Mouse (Mus musculus): ENCODE data around the gene Elf5.
A peak's percentile ranks its signal among the peaks of the same experiment; 100 is the strongest.

The Elf5 gene

GRCm38 (mm10) chr2:103411348-103411747, at the start of gene Elf5:
Gene Elf5 (plus strand): TSS chr2:103411688.
- DNase-seq (ENCODE audit: low read depth), result peak; percentile 3

- DNase-seq (ENCODE audit: low read depth), result no peak
These were observed 38.9 kb upstream of the Elf5 start for GRCm38 (mm10) chr2:103372541-103372940.

DNA sequence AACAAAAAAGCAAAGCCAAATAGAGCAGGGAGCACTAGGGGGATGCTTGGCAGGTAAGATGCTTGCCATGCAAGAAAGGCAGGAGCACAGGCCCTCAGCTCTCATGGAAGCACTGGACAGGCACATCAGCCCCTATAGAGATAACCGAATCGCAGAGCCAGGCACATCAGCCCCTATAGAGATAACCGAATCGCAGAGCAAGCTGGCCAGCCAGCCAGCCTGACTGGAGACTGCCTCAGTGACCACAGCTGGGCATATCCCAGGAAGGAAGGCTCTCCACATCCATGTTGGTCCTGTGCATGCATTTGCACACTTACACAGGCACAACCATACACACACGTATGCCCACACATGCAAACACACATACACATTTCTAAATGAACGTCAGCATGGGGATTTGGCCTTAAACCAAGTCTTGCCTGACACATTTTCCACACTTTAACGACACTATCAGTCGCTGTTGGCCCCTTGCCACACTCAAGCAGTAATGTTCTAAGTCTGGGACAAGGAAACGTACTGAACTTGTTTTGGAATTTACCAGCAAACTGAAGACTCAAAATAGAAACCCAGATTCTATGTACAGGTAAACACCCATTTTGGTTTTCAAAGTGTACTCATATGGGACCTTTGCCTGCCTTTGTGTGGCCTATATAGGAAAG, 31.9 kb upstream of the Elf5 start:
- DNase-seq (ENCODE audit: low read depth), result peak; percentile 9

DNA sequence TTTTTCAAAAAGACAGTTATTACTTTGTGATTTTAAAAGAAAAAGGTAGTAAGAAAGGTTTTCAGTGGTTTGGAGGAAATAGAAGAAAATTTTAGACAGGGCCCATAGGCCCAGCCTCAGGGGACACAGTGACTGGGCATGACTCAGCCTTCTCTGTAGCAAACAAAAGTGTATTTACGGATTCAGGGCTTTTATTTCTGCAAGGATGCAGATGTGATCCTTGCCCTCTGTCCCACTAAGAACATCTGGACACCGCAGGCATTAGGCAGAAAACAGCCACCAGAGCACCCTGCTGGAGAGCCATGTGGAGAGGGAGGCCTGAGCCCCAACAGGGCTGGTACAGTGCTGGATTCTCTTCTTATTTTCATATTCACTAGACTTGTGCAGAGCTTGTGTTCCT, 29.3 kb upstream of the Elf5 start:
- peak; percentile 33 for DNase-seq (ENCODE audit: low read depth)

DNA sequence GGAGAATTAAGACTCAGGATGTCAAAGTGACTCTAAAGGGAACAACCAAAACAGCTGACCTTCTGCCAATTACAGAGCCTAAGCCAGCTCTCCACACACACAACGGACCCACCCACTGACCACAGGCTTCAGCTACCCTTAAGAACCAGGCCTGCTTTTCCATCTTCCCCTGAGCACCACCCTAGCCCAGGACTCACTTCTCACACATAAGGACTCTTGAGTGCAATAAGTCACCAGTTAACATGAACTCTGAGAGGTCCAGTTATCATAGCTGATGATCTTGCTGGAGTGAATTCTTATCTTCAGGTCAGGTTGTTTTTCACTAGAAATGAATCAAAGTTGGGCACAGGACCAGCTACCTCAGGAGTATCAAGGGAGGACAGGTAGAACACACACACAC, 23.6 kb upstream of the Elf5 start:
- DNase-seq (ENCODE audit: low read depth), result no peak

DNA sequence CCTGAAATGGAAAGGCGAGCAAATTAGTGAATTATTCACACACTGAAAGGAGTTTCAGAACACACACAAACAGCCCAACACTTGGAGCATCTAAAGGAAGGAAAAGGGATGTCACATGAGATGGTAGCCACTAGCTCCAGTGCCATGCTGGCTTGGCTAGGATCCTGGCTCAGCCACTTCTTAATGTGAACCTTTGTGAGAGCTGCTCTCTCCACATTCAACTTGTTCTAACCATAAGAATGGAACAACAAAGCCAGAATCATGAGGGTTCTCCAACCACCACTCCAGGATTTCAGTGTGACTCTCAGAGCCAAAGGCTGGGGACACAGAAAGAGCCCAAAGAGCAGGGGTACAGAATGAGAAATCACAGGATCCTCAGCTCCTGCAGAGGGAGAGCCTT, 23.2 kb upstream of the Elf5 start:
- no peak for DNase-seq (ENCODE audit: low read depth)

DNA sequence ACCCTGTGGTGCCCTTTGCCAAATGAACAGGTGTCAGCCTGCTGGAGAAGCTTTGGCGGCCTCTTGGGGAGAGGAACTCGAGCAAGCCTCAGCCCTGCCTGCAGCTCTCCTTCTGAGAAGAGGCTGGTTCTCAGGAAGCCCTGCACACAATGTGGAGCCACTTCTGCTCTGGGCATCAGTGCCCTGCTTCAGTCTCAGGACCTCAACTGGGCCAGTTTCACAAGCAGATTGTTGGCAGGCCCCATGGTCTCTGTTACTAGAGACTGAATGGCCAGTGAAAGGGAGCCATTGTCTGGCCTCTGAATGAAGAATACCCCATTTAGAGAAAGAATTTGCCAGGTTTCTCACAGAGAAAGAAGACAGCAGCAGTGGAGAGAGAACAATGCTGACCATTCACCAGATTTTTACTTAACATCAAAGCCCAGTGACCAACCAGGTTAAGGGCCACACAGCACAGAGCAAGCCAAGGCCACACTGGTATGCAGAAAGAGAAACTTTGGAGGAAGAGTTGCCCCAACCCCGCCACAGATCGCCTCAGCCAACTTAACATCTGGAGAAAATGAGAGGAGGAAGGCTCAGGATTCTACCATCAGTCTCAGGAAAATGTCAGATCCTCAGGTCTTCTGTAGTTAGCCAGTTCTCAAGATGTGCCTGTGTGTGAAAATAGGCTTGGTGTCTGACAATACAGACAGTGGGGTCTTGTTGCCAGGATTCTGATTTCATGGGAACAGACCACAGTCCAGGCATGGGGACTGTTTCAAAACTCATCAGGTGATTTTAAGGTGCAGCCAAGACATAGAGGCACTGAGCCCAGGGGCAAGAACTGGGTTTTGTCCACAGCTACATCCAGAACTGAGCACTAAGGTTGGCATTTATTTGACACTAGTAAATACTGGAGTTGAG, 21.2 kb upstream of the Elf5 start:
- no peak for DNase-seq (ENCODE audit: low read depth)

DNA sequence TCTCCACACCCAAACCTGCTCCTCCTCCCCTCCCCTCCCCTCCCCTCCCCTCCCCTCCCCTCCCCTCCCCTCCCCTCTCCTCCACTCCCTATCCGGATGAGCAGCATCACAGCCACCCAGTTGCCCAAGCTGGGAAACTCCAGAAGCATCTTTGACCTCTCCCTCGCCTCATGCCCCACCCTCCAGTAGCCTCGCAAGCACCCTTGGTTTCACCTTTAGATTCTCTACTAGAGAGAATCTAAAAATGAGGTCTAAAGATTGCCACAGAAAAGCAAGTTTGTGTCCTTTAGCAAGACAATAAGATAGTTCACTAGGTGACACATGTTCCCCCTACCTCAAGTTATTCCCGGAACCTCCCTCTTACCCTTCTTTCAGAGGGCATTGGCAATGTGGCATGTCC, 19.9 kb upstream of the Elf5 start:
- DNase-seq (ENCODE audit: low read depth), result no peak

GRCm38 (mm10) chr2:103398110-103398509, 13.4 kb upstream of the Elf5 start:
- no peak for DNase-seq (ENCODE audit: low read depth)

DNA sequence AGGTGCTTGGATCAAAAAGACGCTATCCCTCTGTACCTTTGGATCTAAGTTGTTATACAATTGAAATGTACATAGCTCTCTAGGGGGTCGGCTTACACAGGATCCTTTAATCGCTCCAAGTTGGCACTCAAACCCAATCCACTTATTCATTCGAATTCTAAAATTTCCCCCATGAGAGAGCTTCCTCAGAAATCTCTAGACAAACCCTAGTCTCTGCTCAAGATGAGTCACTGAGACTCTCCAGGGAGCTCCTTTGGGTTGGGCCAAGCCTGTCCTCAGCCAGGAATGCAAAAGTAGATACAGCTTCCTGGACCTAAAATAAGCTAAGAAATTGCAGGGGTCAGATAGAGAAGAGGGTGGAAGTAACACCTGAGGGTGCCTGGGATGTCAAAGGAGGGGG, 10.8 kb upstream of the Elf5 start:
- DNase-seq (ENCODE audit: low read depth), result peak; percentile 36

DNA sequence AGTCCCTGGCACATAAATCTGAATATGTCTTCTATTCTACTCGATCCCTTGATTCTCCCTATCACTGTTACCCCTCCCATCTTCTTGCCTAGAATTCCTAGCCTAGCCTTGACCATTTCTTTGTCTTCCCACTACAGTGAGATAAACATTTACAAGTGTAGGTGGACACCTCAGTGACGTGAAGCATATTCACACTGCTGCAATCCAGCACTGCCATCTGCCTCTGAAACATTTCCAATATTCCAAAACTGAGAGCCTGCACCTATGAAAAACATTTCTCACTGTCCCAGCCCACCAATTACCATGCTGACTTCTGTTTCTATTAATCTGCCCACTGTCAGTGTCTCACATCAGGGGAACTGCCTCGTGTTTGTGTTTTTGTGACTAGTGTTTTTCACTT, 5.2 kb upstream of the Elf5 start:
- DNase-seq (ENCODE audit: low read depth), result no peak

GRCm38 (mm10) chr2:103411816-103412215, 328 bp downstream of the Elf5 start:
- DNase-seq (ENCODE audit: low read depth), result no peak

- no peak for DNase-seq (ENCODE audit: low read depth)
These were observed 1.9 kb downstream of the Elf5 start for GRCm38 (mm10) chr2:103413381-103413780.

DNA sequence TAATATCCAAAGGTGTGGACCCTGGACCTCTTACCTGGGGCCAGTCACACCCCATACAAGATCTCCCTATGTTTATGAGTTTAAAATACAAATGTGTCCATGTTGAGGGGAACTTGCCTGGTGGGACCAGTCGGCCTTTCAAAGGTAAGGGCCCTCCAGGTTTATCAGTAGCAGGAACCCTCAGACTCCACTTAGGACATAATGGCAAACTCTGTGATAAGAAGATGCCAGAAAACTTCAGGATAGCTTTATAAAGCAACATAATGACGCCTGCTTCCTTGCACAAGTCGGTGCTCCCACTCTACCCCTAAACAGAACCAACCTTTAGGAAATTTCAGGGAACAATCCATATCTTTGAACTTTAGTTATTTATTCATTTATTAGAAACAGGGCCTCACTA, 4.3 kb downstream of the Elf5 start:
- DNase-seq (ENCODE audit: low read depth), result no peak

DNA sequence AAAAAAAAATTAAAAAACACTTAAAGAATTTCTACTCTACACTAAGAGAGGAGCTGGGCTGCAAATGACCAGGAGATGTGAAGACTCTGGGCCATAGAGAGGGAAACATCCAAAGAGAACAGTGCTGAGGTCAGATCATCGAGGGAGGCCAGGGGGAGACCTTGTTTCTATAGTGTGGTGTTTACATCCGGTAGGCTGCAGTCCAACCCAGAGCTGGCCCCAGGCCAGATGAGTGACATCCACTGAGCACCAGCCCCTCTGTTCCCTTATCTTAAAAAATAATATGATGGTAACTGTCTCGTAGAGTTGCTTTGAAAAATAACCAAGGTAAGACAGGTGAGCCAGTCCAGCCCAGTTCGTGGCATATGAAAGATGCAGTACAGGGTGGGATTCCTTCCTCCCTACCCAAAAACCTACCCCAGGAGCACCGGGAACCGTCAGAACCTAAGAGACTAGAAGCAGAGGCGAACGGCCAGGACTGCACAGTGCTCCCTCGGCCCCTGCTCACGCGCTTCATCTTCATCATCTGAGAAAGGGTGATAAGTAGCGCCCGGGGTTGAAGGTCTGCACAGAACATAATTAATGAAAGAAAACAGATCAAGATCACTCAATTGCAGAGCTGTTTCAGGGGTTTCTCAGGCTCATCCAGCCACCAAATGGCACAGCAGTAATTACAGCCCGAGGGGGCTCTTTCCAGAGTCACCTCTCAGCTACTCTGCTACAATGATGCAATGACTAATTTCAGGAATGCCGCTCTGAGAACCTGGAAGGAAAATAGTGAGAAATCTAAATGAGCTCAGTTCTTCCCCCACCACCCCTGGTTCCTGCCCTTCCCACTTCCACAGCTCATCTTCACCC, 9.4 kb downstream of the Elf5 start:
- DNase-seq (ENCODE audit: low read depth), result no peak

DNA sequence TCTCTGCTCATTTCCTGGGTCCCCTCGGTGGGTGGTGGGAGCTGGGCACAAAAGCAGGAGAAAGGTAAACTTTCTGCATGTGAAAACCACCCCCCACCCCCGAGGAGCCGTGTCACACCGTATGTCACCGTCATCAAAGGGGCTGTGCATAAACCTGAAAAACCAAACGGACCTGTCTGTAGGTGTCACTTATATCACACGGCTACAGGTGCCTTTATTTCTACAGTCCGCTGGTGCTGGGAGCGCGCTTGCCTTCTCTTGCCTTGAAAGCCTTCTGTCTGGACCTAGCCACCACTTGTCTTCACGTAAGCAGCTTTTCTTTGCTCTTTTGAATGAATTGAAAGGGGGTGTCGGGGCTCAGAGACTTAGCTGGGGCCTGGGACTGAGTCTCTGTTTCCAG, 12.4 kb downstream of the Elf5 start:
- no peak for DNase-seq (ENCODE audit: low read depth)

DNA sequence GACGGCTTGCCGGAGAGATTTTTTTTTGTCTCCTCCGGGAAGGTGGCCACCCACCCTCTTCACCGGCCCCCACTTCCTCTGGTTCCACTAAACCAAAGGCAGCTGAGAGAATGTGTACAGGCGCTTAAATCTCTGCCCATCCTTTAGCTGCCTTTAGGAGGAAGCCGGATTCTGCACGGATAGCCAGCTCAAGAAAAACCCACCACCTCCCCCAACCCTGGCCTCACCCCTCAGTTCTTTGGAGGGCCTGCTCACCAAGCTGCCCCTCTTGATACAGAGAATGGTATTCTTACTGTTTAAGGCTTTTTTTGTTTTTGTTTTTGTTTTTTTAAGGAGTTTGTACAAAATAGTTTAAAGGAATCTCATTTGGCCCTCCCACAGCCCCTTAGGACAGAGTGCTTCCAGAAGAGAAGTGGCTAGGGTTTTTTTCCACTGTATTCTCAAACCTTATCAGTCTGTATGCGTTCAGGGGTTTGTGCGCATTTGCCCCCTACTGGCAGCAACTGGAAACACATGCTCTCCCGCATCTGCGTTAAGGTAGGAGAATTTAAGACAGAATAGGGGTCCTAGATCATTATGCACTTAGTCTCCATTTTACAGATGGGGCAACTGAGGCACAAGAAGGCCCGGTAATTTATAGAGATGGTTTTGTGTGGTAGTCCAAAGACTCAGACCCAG, 13.0 kb downstream of the Elf5 start:
- peak; percentile 72 for DNase-seq (ENCODE audit: low read depth)

DNA sequence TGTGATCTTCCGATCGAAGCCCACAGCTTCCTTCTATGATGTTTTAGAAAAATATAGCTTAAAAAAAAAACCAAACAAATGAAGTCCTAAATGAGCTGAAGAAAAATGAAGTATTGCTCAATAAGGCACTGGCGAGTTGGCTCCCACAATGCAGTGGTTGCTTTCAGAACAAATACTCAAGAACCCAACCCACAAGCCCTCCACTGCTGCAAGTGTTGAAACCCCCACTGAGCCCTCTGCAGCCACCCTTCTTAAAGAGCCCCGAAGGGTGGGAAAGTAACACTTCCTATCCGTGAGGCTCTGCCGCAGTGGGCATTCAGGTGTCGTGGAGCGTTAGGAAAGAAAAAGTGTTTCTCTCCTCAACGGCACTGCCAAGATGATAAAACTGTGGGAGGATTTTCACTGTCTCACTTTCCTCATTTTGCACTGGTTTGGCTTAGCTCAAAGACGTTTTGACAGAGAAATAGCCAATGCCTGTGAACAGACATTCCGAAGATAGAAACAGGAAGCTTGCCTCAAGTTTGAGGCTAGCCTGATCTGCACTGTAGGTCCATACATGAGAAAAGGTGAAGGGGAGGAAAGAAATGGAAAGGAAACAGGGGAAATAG, 14.1 kb downstream of the Elf5 start:
- no peak for DNase-seq (ENCODE audit: low read depth)

DNA sequence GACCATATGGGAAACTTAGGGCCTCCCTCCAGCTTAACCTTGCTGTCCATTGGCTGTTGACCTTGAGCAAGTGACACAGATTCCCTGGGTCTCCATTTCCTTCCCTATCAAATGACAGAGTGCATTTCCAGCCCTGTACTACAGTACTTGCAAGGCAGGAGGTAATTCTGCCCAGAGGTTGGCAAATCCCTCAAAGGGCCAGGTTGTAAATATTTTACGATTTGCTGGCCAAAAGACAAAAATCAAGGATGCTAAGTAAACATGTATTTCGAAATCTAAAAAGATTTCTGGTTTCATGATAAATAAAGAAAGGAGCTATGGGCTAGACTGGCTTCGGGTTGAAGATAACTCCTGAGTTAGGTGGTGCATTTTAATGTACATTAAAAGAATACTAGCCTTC, 16.9 kb downstream of the Elf5 start:
- DNase-seq (ENCODE audit: low read depth), result no peak

- DNase-seq (ENCODE audit: low read depth), result no peak
These were observed 19.2 kb downstream of the Elf5 start for GRCm38 (mm10) chr2:103430712-103431111.

DNA sequence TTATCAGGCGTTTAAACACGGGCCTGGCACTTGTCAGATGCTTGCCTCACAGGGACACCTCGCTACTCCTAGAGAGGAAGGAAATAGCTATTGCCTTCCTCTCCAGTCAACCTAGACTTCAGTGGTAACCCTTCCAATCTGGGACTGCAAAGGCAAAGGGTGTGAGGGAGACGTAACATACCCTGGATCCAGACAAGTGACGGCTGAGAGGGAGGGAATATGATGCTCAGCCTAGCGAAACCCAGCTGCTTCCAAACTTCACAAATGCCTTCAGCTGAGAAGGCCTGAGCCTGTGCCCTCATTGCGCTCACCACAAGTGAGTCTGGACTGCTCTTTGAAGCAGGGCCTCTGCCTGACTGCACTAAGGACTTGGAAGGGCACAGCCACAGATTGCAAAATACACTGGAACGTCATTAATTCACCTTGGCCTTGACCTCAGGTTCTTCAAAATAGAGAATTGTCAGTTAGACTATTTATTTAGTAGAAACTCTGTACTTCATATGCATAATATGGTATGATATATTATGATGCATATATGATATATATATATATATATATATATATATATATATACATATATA, 21.3 kb downstream of the Elf5 start:
- no peak for DNase-seq (ENCODE audit: low read depth)
